Mouse (Mus musculus) neural tube, embryonic 13.5 days (tissue): ENCODE results near the gene Parp3. TPM values are rescaled to one million over a fixed set of nuclear protein-coding genes. Genes with fewer than 3 reads are reported as not detected.

Experiments
- ATAC-seq: fragments of 200-750 bp; cut with Nextera tagmentation; 2 replicates; pipeline ENCODE4 v1.8.0; 2017; ENCODE audit warnings: low read depth, mild to moderate bottlenecking, moderate TSS enrichment, moderate library complexity
- H3K27ac ChIP-seq: fragments of 300-500 bp; sonication (generic); replicated peaks from 2 replicates; pipeline ENCODE4 v1.5.1; 2015; ENCODE audit warnings: moderate library complexity, mild to moderate bottlenecking, inconsistent platforms
- H3K27me3 ChIP-seq: fragments of 300-500 bp; sonication (generic); 2 replicates; pipeline ENCODE4 v1.6.1; 2015; ENCODE audit warnings: mild to moderate bottlenecking, inconsistent platforms
- H3K36me3 ChIP-seq: fragments of 300-500 bp; sonication (generic); 2 replicates; pipeline ENCODE4 v1.6.1; 2015; ENCODE audit warnings: mild to moderate bottlenecking, inconsistent platforms
- H3K4me1 ChIP-seq: fragments of 300-500 bp; sonication (generic); replicated peaks from 2 replicates; pipeline ENCODE4 v1.6.1; 2015; ENCODE audit warnings: inconsistent platforms
- H3K4me2 ChIP-seq: fragments of 300-500 bp; sonication (generic); 2 replicates; pipeline ENCODE4 v1.6.1; 2015; ENCODE audit warnings: inconsistent platforms, mild to moderate bottlenecking, moderate library complexity
- H3K4me3 ChIP-seq: fragments of 300-500 bp; sonication (generic); 2 replicates; pipeline ENCODE4 v1.5.1; 2015; ENCODE audit warnings: mild to moderate bottlenecking, inconsistent platforms
- H3K9ac ChIP-seq: fragments of 300-500 bp; sonication (generic); 2 replicates; pipeline ENCODE4 v1.6.1; 2015; ENCODE audit warnings: moderate library complexity, mild to moderate bottlenecking, inconsistent platforms
- H3K9me3 ChIP-seq: fragments of 300-500 bp; sonication (generic); 2 replicates; pipeline ENCODE4 v1.6.1; 2016; ENCODE audit warnings: inconsistent platforms
- WGBS: fragments of 180-500 bp; shearing (Covaris S2); methylation state at CpG from one replicate; pipeline ENCODE4 v1.1.7; 2015; 5-methylcytosine and 5-hydroxymethylcytosine counted together
- polyA plus RNA-seq: library from polyadenylated mRNA; unstranded; fragments of >200 nt; fragmentation: Nextera tagmentation; extraction: Ambion mirVana; gene quantifications from 2 replicates; pipeline ENCODE4 v1.2.1, GENCODE M21; 2015

The Parp3 gene
- polyA plus RNA-seq, 1 experiment from 2014 or later, result 1.3 TPM

- Histone ChIP-seq H3K27ac (peak overlapping the region; percentile 92), H3K36me3 (peaks cover 13% of the 10 kb centered on the region; the same call in 1 of the 2 replicates), H3K9ac (peak overlapping the region; percentile 96), H3K4me3 (peak overlapping the region; percentile 80), H3K27me3 (no peaks in the 10 kb centered on the region), H3K9me3 (no peaks in the 10 kb centered on the region), H3K4me1 (peaks cover 83% of the 10 kb centered on the region), H3K4me2 (peak overlapping the region; percentile 100)
- WGBS, result under 1% methylated on average over 14 of the region's 20 CpGs
- peak; percentile 10; the same call in 1 of the 2 replicates for ATAC-seq
Observed at GRCm38 (mm10) chr9:106454071-106454761, 22.5 kb downstream of the Parp3 start.

DNA sequence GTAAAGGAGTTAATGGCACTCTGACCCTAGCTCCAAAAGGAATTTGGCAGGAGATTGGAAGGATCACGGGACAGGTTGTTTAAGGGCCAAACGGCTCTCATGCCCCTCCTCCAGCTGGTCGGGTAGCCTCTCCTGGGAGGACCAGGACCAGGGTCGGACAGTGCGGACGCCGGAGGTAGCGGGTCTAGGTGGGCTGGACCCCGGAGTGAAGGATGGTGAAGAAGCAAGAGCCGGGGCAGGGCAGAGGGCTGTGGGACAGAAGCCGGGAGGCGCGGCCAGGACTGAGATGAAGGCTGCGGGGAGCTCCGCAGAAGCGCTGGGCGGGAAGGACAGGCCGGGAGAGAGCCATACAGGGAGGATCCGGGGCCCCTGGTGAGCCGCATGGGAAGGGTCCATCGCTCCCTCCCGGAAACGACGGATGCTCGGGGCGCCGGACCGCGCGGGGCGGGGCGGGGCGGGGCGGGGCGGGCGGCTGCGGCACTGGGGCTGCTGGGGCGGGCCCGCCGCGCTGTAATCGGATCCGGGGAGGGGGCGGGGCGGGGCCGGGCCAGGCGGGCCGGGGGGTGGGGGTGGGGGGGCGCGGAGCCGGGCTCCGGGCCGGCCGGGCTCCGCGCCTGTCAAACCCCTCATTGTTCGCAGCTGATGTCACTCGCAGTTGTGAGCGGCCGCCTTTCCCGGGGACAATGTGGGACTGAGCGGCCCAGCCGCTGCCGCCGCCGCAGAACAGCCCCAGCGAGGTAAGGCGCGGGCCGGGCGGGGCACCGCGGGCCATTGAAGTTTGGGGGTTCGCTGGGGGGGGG, 23.3 kb downstream of the Parp3 start, which contains the start of gene Pcbp4:
Gene Pcbp4, plus strand, starts transcription at position 21 of the 800 bp plus-strand sequence.
- peak within 1 kb of the TSS; percentile 100 for H3K4me2 ChIP-seq
- peaks cover 83% of the 10 kb centered on the region for H3K4me1 ChIP-seq
- peak within 1 kb of the TSS; percentile 92 for H3K27ac ChIP-seq
- H3K4me3 ChIP-seq, result peak within 1 kb of the TSS; percentile 80
- no peaks in the 10 kb centered on the region for H3K9me3 ChIP-seq
- no peaks in the 10 kb centered on the region for H3K27me3 ChIP-seq
- ATAC-seq, result peak; percentile 62
- WGBS, result 0% methylated on average over 38 of the region's 74 CpGs
- H3K9ac ChIP-seq, result peak within 1 kb of the TSS; percentile 96
- H3K36me3 ChIP-seq, result 0 out of 2 replicates have a peak, but pooled peaks cover 8% of the 10 kb centered on the region

GRCm38 (mm10) chr9:106452821-106453220, 23.9 kb downstream of the Parp3 start:
- Histone ChIP-seq H3K4me1 (peaks cover 83% of the 10 kb centered on the region), H3K27ac (peak overlapping the region; percentile 92), H3K27me3 (no peaks in the 10 kb centered on the region), H3K9ac (peak overlapping the region; percentile 96), H3K4me3 (peak overlapping the region; percentile 80), H3K4me2 (peak overlapping the region; percentile 100), H3K36me3 (0 out of 2 replicates have a peak, but pooled peaks cover 6% of the 10 kb centered on the region), H3K9me3 (no peaks in the 10 kb centered on the region)
- 0% methylated on average over 7 of the region's 7 CpGs for WGBS
- ATAC-seq, result peak; percentile 12; the same call in 1 of the 2 replicates

DNA sequence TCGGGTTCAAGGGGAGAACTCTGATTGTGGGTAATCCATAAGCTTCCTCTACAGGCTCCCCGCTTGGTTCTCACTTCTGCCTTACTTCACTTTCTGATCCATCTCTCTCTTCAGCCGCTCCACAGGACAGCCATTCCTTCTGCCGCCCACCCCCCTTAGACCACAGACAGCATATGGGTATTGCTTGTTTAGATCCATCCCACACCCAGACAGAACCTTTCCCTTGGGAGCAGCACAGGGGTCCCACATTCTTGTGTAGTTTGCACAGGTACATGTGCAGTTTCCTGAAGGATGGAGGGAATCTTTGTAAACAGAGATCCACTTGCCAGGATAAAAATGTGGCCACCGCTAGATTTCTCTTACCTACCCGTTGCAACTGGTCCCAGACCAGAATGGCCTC, 24.4 kb downstream of the Parp3 start:
- no peak for ATAC-seq
- H3K4me3 ChIP-seq, result peak overlapping the region; percentile 80
- H3K9me3 ChIP-seq, result no peaks in the 10 kb centered on the region
- 16% methylated on average over 6 of the region's 6 CpGs for WGBS
- H3K27ac ChIP-seq, result peak overlapping the region; percentile 92
- no peaks in the 10 kb centered on the region for H3K27me3 ChIP-seq
- peak overlapping the region; percentile 96 for H3K9ac ChIP-seq
- 0 out of 2 replicates have a peak, but pooled peaks cover 1% of the 10 kb centered on the region for H3K36me3 ChIP-seq
- peaks cover 83% of the 10 kb centered on the region for H3K4me1 ChIP-seq
- peak overlapping the region; percentile 100 for H3K4me2 ChIP-seq

- Histone ChIP-seq H3K4me1 (peaks cover 83% of the 10 kb centered on the region), H3K9ac (no peak overlapping the region)
- no peak for ATAC-seq
Observed at GRCm38 (mm10) chr9:106451899-106452298, 24.9 kb downstream of the Parp3 start.

GRCm38 (mm10) chr9:106451298-106451697, 25.5 kb downstream of the Parp3 start:
- Histone ChIP-seq H3K4me2 (no peak overlapping the region), H3K36me3 (no peaks in the 10 kb centered on the region), H3K9me3 (no peaks in the 10 kb centered on the region), H3K27ac (no peak overlapping the region), H3K4me3 (no peak overlapping the region), H3K4me1 (peaks cover 82% of the 10 kb centered on the region), H3K27me3 (no peaks in the 10 kb centered on the region), H3K9ac (no peak overlapping the region)
- no peak for ATAC-seq
- 71% methylated on average over 11 of the region's 11 CpGs for WGBS

More at GRCm38 (mm10) chr9:106451899-106452298, 24.9 kb downstream of the Parp3 start:
- Histone ChIP-seq H3K4me2 (0 out of 2 replicates have a peak overlapping the region, but pooled peaks have one; percentile 100), H3K36me3 (no peaks in the 10 kb centered on the region), H3K9me3 (no peaks in the 10 kb centered on the region), H3K27me3 (no peaks in the 10 kb centered on the region), H3K4me3 (no peak overlapping the region), H3K27ac (no peak overlapping the region)
- 70% methylated on average over 2 of the region's 2 CpGs for WGBS

DNA sequence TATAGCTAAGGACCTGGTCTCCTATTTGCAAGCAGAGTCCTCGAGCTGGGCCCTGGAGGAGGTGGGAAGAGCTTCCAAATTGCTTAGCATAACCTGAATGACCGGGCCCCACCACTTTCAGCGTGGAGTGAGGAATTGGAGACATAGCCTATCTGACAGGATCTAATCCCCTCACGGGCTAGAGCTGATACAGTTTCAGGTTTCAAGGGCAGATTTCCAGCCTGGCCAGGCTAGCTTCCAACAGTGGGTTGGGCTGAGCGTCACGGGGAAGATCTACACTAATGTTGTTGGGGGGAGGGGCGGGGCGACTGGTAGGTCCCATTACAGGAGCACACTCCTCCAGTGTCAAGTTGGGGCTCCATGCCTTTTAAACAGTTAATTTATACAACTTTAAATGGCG, 26.1 kb downstream of the Parp3 start:
- Histone ChIP-seq H3K4me1 (peaks cover 82% of the 10 kb centered on the region), H3K4me3 (no peak overlapping the region)

DNA sequence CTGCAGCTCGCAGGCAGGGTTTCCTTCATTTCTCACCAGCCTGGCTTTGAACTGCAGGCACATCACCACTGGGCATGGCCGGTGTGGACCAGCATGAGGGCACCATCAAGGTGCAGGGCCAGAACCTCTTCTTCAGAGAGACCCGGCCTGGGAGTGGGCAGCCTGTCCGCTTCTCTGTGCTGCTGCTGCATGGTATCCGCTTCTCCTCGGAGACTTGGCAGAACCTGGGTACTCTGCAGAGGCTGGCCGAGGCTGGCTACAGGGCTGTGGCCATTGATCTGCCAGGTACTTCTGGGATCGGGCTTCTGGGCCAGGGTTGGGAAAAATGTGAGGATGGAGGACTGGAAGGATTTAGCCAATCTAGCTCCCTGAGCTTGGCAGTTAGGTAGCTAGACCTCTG, 26.8 kb downstream of the Parp3 start:
- Histone ChIP-seq H3K36me3 (no peaks in the 10 kb centered on the region), H3K4me3 (no peak overlapping the region), H3K4me2 (no peak overlapping the region), H3K27ac (no peak overlapping the region), H3K4me1 (peaks cover 78% of the 10 kb centered on the region), H3K9ac (peak overlapping the region; percentile 13; the same call in 1 of the 2 replicates), H3K27me3 (no peaks in the 10 kb centered on the region), H3K9me3 (no peaks in the 10 kb centered on the region)
- no peak for ATAC-seq
- WGBS, result 91% methylated on average over 8 of the region's 8 CpGs

More for the DNA sequence above, 26.1 kb downstream of the Parp3 start:
- no peaks in the 10 kb centered on the region for H3K9me3 ChIP-seq
- 0 out of 2 replicates have a peak overlapping the region, but pooled peaks have one; percentile 13 for H3K9ac ChIP-seq
- peak overlapping the region; percentile 7; the same call in 1 of the 2 replicates for H3K27ac ChIP-seq
- no peaks in the 10 kb centered on the region for H3K27me3 ChIP-seq
- no peak for ATAC-seq
- 0 out of 2 replicates have a peak overlapping the region, but pooled peaks have one; percentile 3 for H3K4me2 ChIP-seq
- 16% methylated on average over 9 of the region's 9 CpGs for WGBS
- no peaks in the 10 kb centered on the region for H3K36me3 ChIP-seq

DNA sequence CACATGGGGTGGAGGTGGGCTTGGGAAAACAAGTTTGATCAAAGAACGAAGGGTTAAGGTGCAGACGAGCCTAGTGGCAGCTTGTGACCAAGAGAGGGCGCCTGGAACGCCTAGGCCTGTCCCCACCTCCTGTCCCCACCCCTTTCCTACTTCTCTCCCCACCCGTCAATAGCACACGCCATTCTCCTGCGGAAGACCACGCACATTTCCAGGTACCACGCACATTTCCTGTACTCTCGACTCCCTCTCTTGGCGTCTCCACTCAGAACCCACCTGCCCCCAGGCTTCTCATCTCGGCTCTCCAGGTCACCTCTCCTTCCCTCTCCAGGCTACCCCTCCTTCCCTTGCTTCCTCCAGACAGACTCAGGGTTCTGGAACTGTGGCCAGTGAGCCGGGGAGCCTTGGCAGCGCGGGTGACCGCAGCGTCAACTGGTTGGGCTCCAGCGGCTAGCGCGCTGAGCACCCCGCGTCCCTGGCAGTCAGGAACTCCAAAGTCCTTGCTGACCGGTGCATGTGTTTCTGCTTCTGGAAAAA, 28.2 kb downstream of the Parp3 start:
- peak overlapping the region; percentile 77 for H3K4me2 ChIP-seq
- no peaks in the 10 kb centered on the region for H3K36me3 ChIP-seq
- peak; percentile 44; the same call in 1 of the 2 replicates for ATAC-seq
- H3K4me3 ChIP-seq, result peak overlapping the region; percentile 43
- H3K27me3 ChIP-seq, result no peaks in the 10 kb centered on the region
- peak overlapping the region; percentile 75 for H3K27ac ChIP-seq
- H3K9ac ChIP-seq, result peak overlapping the region; percentile 75
- 2% methylated on average over 23 of the region's 23 CpGs for WGBS
- H3K4me1 ChIP-seq, result peaks cover 71% of the 10 kb centered on the region
- no peaks in the 10 kb centered on the region for H3K9me3 ChIP-seq

DNA sequence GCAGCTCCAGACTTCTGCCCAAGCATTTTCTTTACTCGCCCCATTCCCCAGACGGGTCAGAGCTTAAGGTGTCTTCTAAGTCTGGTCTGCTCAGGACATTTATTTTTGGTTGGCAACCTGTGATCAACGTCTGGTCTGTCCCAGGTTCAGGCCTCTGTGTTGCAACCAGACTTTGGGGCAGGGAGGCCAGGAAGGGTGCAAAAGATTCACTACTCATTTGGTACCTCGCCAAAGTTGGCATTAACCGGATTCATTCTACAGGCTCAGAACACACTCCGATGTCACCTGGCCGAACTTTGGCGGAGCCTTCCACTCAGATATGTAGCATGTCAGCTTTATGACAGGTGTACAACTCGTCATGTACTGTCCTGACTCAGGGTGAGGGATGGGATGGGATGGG, 28.8 kb downstream of the Parp3 start:
- Histone ChIP-seq H3K4me3 (peak overlapping the region; percentile 56), H3K27me3 (no peaks in the 10 kb centered on the region), H3K4me1 (peaks cover 68% of the 10 kb centered on the region), H3K4me2 (peak overlapping the region; percentile 77), H3K36me3 (no peaks in the 10 kb centered on the region), H3K9me3 (no peaks in the 10 kb centered on the region), H3K9ac (peak overlapping the region; percentile 80), H3K27ac (peak overlapping the region; percentile 75; the same call in 1 of the 2 replicates)
- ATAC-seq, result peak; percentile 11; the same call in 1 of the 2 replicates
- WGBS, result 44% methylated on average over 9 of the region's 9 CpGs

DNA sequence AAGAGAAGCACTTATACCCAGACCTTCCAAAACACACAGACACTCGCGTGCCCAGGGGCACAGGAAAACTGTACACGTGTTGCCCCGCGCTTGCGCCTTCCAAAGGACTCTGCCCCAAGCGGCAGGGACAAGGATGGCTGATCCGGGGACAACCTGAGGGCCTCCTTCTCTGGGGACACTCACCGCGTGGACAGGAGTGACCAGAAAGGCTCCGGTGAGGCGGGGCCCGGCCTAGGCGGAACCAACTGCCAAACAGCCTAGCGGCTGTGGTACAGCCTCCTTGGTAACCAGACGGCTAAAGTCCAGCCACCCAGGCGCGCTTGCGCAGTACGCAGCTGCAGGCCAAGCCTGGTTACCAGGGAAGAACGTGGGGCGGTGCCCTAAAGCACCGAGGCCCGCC, 29.4 kb downstream of the Parp3 start, which contains the start of the genes Abhd14b and Abhd14a:
Gene Abhd14b, plus strand, starts transcription at position 112 of the 400 bp plus-strand sequence.
Gene Abhd14a, minus strand, starts transcription at position 331 of the 400 bp plus-strand sequence.
- Histone ChIP-seq H3K27ac (peak within 1 kb of the TSS; percentile 78), H3K4me1 (peaks cover 61% of the 10 kb centered on the region)

More for the DNA sequence above, 29.4 kb downstream of the Parp3 start, which contains the start of the genes Abhd14b and Abhd14a:
- WGBS, result under 1% methylated on average over 24 of the region's 24 CpGs
- H3K9me3 ChIP-seq, result no peaks in the 10 kb centered on the region
- no peaks in the 10 kb centered on the region for H3K27me3 ChIP-seq
- peak within 1 kb of the TSS; percentile 80 for H3K9ac ChIP-seq
- H3K36me3 ChIP-seq, result no peaks in the 10 kb centered on the region
- peak within 1 kb of the TSS; percentile 56 for H3K4me3 ChIP-seq
- peak within 1 kb of the TSS; percentile 77 for H3K4me2 ChIP-seq
- peak; percentile 68 for ATAC-seq
